Mouse (Mus musculus) heart, embryonic 11.5 days (tissue): Measurements from ENCODE around the gene Fance. TPM values are rescaled to one million over a fixed set of nuclear protein-coding genes. Genes with fewer than 3 reads are reported as not detected.
A peak's percentile ranks its signal among the peaks of the same experiment; 100 is the strongest.
"Not testable (repeated sequence)": the region's sequence is repeated elsewhere in the genome, so short reads cannot be mapped to it uniquely, and the experiment has no call there.

ENCODE experiments used
- ATAC-seq: fragments of 200-750 bp; cut with Nextera tagmentation; replicated peaks from 2 replicates; pipeline ENCODE4 v1.8.0; 2017; ENCODE audit warnings: moderate library complexity; ENCODE audit not compliant: insufficient number of reproducible peaks, low FRiP score, low TSS enrichment
- H3K27ac ChIP-seq: fragments of 300-500 bp; sonication (generic); 2 replicates; pipeline ENCODE4 v1.5.1; 2014; ENCODE audit warnings: mild to moderate bottlenecking, low read depth, low read length
- H3K27me3 ChIP-seq: fragments of 300-500 bp; sonication (generic); 2 replicates; pipeline ENCODE4 v1.6.1; 2014; ENCODE audit warnings: mild to moderate bottlenecking, low read length, mixed read lengths; ENCODE audit not compliant: control insufficient read depth, insufficient read depth
- H3K36me3 ChIP-seq: fragments of 300-500 bp; sonication (generic); 2 replicates; pipeline ENCODE4 v1.6.1; 2014; ENCODE audit warnings: mild to moderate bottlenecking, low read length, moderate library complexity, mixed read lengths; ENCODE audit not compliant: control insufficient read depth, insufficient read depth
- H3K4me1 ChIP-seq: fragments of 300-500 bp; sonication (generic); 2 replicates; pipeline ENCODE4 v1.6.1; 2014; ENCODE audit warnings: low read length; ENCODE audit not compliant: control insufficient read depth, insufficient read depth
- H3K4me2 ChIP-seq: fragments of 300-500 bp; sonication (generic); 2 replicates; pipeline ENCODE4 v1.6.1; 2014; ENCODE audit warnings: mild to moderate bottlenecking, moderate library complexity
- H3K4me3 ChIP-seq: fragments of 300-500 bp; sonication (generic); 2 replicates; pipeline ENCODE4 v1.5.1; 2014; ENCODE audit warnings: low read depth, low read length
- H3K9ac ChIP-seq: fragments of 300-500 bp; sonication (generic); 2 replicates; pipeline ENCODE4 v1.6.1; 2014; ENCODE audit warnings: mild to moderate bottlenecking, low read depth, low read length, moderate library complexity
- H3K9me3 ChIP-seq: fragments of 300-500 bp; sonication (generic); replicated peaks from 2 replicates; pipeline ENCODE4 v1.6.1; 2016; ENCODE audit warnings: low read length; ENCODE audit not compliant: control insufficient read depth
- WGBS: fragments of 180-500 bp; shearing (Covaris S2); extraction: QIAGEN DNeasy Blood & Tissue Kit; methylation state at CpG from one replicate; pipeline ENCODE4 v1.1.7; 2014; ENCODE audit not compliant: insufficient replicate concordance; 5-methylcytosine and 5-hydroxymethylcytosine counted together
- polyA plus RNA-seq: library from polyadenylated mRNA; unstranded; fragments of >200 nt; fragmentation: Nextera tagmentation; extraction: Ambion mirVana; gene quantifications from 2 replicates; pipeline ENCODE4 v1.2.1, GENCODE M21; 2014

The Fance gene
- polyA plus RNA-seq, 1 experiment from 2014 or later = 15.3 TPM

DNA sequence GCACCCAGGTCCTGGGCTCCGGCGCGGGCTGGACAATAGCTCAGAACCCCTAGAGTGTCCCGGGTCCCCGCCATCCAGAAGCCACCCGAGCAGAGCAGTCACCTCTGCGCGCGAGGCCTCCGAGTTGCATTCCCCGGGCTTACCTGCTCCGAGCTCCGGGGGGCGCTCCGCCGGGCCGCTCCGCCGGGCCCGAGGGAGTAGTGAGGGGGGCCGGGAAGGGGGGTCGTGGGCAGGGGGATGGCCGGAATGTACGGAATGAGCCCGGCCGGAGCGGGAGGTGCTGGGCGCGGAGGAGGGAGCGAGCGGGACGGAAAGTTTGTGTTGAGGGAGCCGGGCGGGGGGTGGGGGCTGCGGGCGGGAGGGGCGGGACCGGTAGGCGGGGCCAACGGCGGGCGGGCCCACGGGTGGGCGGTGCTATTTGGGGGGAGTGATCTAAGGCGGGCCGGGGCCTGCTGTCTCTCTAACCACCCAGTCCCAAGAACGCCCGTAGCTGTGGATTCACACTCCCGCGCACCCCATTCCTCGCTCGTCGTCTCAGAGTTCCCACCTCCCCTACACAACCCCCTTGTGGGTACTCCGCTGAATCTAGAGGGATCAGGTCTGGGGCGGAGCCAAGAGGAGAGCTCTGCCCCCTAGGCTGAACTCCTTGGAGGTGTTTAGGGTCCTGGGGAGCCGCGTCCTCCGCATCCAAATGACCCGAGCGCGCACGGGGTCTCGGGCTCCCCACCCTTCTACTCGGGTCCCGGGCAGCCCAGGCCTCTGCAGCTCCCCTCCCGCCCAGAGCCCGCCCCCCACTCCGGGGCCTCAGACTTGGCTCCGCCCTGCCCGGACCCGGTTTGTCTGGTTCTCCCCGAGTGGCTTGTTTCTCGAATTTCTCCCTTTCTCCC lies 37.4 kb downstream of the Fance start, which contains the start of gene Tead3:
Gene Tead3 (minus strand): TSS at position 352 of the 887 bp plus-strand sequence.
- H3K4me1 ChIP-seq = peaks cover 34% of the 10 kb centered on the region
- peak within 1 kb of the TSS; percentile 95 for H3K9ac ChIP-seq
- H3K36me3 ChIP-seq = no peaks in the 10 kb centered on the region
- H3K27ac ChIP-seq = peak within 1 kb of the TSS; percentile 90
- H3K27me3 ChIP-seq = peaks cover 21% of the 10 kb centered on the region
- peak within 1 kb of the TSS; percentile 86 for H3K4me3 ChIP-seq
- WGBS = under 1% methylated on average over 50 of the region's 73 CpGs
- ATAC-seq = peak; percentile 78
- no peaks in the 10 kb centered on the region for H3K9me3 ChIP-seq
- peak within 1 kb of the TSS; percentile 96 for H3K4me2 ChIP-seq

DNA sequence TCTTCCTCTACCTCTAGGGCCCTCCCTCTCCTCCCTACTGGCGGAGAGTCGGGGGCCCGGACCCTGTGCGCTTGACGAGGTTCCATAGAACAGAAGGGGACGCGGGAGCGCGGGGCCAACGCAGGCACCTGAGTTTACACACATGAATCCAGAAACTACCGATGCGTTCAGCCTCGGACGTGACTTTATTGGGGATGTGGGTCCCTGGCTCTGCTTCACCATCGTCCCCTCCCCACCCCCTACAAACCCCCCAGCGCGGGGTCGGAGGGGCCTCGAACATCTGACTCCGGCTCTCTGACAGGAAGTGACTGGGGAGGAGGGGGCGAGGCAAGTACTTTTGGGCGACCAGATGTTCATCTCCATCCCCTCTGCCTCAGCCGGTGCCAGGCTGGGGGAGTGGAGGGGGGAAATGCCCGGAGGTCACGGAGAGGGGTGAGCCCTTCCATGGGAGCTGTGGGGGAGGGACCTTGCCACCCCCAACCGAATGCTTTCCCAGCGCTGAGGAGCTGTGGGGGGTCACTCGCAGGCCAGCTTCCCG lies 38.1 kb downstream of the Fance start:
- no peak for ATAC-seq
- Histone ChIP-seq H3K36me3 (no peaks in the 10 kb centered on the region), H3K4me2 (peak overlapping the region; percentile 96), H3K4me3 (peak overlapping the region; percentile 86), H3K4me1 (peaks cover 27% of the 10 kb centered on the region), H3K9ac (peak overlapping the region; percentile 95), H3K27me3 (peaks cover 21% of the 10 kb centered on the region), H3K9me3 (no peaks in the 10 kb centered on the region), H3K27ac (peak overlapping the region; percentile 90)
- under 1% methylated on average over 29 of the region's 29 CpGs for WGBS

DNA sequence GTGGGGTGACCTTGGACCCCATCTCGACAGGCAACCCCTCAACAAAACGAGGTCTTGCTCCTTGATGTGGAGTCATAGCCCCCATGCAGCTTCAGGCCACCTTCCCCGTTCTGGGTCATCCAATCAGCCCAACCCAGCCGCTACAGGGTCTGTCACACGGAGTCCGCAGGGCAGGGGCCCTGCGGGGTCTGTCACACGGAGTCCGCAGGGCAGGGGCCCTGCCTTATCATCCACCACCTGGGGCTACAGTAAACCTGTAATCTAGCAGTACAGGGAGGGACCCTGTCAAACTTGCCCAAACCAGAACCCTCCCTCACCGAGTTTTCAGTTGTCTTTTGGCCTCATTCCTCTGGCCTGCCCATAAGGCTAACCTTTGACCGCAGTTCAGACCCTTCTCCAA lies 38.7 kb downstream of the Fance start:
- peaks cover 24% of the 10 kb centered on the region for H3K4me1 ChIP-seq
- no peaks in the 10 kb centered on the region for H3K36me3 ChIP-seq
- no peak overlapping the region for H3K27ac ChIP-seq
- peaks cover 21% of the 10 kb centered on the region for H3K27me3 ChIP-seq
- H3K4me2 ChIP-seq = peak overlapping the region; percentile 96; the same call in 1 of the 2 replicates
- 12% methylated on average over 11 of the region's 11 CpGs for WGBS
- H3K4me3 ChIP-seq = peak overlapping the region; percentile 86; the same call in 1 of the 2 replicates
- ATAC-seq = no peak
- H3K9ac ChIP-seq = no peak overlapping the region
- no peaks in the 10 kb centered on the region for H3K9me3 ChIP-seq

DNA sequence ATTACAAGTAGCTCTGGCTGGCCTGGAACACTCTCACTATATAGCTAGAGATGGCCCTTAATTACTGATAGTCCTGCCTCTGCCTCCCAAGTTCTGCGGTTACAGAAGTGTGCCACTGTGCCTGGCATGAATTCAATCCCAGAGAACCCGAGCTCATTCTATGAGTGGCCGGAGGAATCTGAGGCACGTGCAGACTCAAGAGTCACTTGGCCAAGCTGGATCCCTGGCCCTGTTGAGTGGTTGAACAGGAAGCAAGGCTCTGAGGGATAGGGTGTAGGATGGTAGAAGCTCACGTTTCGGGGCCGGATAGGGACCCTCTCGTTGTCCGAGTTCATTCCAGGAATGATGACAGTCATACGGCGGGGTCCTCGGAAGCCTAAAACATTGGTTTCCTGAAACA lies 42.6 kb downstream of the Fance start:
- H3K27ac ChIP-seq = no peak overlapping the region
- no peaks in the 10 kb centered on the region for H3K36me3 ChIP-seq
- H3K4me1 ChIP-seq = peaks cover 8% of the 10 kb centered on the region
- H3K9me3 ChIP-seq = no peaks in the 10 kb centered on the region
- H3K4me2 ChIP-seq = no peak overlapping the region
- WGBS = 82% methylated on average over 12 of the region's 12 CpGs
- no peak overlapping the region for H3K4me3 ChIP-seq
- no peak for ATAC-seq
- H3K27me3 ChIP-seq = peaks cover 50% of the 10 kb centered on the region
- H3K9ac ChIP-seq = no peak overlapping the region

DNA sequence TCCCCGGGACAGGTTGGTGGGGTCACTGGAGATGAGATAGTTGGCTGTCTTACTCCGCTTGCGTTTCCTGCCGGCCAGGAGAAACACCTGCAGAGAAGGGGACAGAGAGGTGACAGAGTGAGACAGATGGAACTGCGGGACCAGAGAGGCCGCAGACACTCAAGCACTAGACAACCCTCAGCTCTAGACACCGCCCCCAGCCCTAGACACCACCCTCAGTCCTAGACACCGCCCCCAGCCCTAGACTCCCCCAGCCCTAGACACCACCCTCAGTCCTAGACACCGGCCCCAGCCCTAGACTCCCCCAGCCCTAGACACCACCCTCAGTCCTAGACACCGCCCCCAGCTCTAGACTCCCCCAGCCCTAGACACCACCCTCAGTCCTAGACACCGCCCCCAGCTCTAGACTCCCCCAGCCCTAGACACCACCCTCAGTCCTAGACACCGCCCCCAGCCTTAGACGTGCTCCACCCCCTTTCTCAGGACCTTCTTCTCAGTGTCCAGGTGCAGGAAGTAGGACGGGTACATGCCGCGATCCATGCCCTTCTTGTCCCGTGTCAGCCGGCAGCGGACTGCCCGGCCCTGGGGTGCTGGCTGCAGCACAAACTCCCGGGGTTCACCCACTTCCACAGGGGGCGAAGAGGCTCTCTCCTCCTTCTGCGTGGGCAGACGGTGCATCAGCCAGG lies 45.4 kb downstream of the Fance start:
- H3K36me3 ChIP-seq, H3K9me3 ChIP-seq, H3K4me3 ChIP-seq, H3K4me2 ChIP-seq, ATAC-seq, H3K27ac ChIP-seq, H3K4me1 ChIP-seq, H3K9ac ChIP-seq: not testable (repeated sequence)
- H3K27me3 ChIP-seq = peaks cover 51% of the 10 kb centered on the region
- 9% methylated on average over 21 of the region's 24 CpGs for WGBS

DNA sequence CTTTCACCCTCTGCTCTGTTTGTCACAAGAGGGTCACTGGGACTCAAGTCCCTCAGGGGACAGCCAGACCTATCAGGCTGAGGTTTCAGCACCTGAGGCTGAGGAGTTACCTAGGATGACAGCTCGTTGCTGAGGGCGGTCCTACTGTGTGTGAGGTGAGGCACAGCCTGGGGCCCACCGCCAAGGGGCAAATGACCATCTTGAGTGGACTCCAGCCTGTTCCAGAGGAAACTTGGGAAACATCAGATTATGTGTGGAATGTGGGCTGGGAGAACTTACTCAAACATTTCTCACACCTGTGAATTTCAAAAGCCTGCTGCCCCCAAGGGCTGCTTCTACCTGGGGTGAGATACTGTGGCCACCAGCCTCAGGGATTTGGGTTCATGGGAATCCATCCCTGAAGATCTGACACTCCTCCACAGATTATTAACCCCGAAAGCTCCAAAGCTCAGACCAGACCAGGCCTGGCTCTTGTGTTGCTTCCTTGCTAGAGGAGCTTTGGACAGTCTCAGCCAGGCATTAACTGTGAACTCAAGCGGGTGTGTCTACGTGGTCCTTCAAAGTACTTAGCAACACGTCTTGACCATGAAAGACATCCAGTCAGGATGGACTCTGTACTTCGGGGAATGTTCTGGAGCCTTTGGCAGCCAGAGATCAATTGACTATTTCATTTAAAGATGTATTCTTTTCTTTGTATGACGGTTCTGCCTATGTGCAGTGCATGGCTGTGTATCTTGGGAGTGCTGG lies 47.4 kb downstream of the Fance start:
- Histone ChIP-seq H3K4me1 (peaks cover 22% of the 10 kb centered on the region), H3K9ac (no peak overlapping the region), H3K4me2 (no peak overlapping the region), H3K9me3 (no peaks in the 10 kb centered on the region), H3K4me3 (no peak overlapping the region), H3K27me3 (peaks cover 67% of the 10 kb centered on the region), H3K36me3 (no peaks in the 10 kb centered on the region), H3K27ac (no peak overlapping the region)
- WGBS = 77% methylated on average over 9 of the region's 9 CpGs
- ATAC-seq = no peak

DNA sequence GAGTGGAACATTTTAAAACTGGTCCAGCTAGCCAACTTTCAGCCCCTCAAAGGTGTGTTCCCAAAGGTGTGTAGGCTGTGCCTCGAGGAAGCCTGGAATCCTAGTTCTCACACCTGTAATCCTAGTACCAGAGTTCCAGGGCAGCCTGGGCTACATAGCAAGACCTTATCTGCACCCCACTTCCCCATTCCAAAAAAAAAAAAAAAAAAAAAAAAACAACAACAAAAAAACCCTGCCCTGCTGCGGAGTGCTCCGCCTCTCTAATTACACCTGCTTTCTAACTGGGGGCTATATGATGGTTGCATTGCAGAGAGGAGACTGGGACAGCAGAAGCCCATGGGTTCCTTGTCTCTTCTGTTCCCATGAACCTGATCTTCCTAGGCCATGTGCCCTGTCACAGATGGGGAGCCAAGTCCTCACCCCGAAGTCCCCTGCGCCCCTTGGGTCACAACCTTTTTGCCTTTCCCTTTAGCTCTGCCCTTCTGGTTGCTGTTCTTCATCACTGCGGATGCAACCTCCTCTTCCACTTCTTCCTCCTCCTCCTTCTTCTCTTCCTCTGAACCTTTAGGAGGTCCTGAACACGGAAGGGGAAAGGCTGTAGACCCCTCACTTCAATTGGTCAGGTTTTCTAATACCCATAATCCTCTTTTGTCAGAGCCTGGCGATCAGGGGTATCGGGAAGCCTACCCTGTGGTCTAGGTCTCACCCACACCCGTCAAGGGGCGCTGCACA lies 48.8 kb downstream of the Fance start:
- no peak for ATAC-seq
- Histone ChIP-seq H3K27me3 (peaks cover 70% of the 10 kb centered on the region), H3K9me3 (no peaks in the 10 kb centered on the region), H3K9ac (peak overlapping the region; percentile 66), H3K4me2 (peak overlapping the region; percentile 74), H3K4me1 (peaks cover 22% of the 10 kb centered on the region), H3K4me3 (peak overlapping the region; percentile 46), H3K36me3 (no peaks in the 10 kb centered on the region), H3K27ac (no peak overlapping the region)
- 30% methylated on average over 11 of the region's 11 CpGs for WGBS
